Mouse (Mus musculus): ENCODE data around the gene Suv39h2. TPM values are rescaled to one million over a fixed set of nuclear protein-coding genes. Genes with fewer than 3 reads are reported as not detected.

The Suv39h2 gene
- polyA plus RNA-seq (2016; fragmentation: Nextera tagmentation; extraction: Ambion mirVana), result 37.1 and 37.6 TPM in 2 replicates

DNA sequence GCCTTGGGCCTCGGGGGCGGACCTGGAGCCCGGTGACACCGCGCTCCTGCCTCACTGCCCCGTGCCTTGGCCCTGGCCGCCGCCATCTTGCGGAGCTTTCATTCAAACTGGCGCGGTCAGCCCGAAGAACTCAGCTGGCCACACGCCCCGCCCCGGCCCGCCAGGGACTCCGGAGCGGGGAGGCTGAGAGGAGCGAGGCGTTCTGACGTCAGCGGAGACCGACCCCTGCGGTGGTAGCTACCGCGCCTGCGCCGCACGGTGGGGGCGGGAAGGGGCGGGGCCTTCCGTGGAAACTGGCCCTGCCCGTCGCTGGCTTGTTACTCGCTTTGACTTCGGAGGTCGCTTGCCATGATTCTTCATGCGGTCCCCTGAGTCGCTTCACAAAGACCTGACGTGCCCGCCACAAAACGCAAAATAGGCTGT is at the start of gene Suv39h2:
TSS of gene Suv39h2 (minus strand) at position 171 of the 423 bp plus-strand sequence.
- H3K9me3 ChIP-seq, result no peaks in the 10 kb centered on the region
- peaks cover 24% of the 10 kb centered on the region for H3K36me3 ChIP-seq (replicated peaks)
- peak; percentile 99 for DNase-seq (ENCODE audit: low spot score)
- H3K27me3 ChIP-seq (replicated peaks; ENCODE audit: low read depth, poor library complexity, severe bottlenecking), result no peaks in the 10 kb centered on the region
- peaks cover 17% of the 10 kb centered on the region for H3K4me1 ChIP-seq
- H3K27ac ChIP-seq (replicated peaks), result peak within 1 kb of the TSS; percentile 95
- H3K4me3 ChIP-seq, result peak within 1 kb of the TSS; percentile 87
- WGBS, result under 1% methylated on average over 42 of the region's 42 CpGs

DNA sequence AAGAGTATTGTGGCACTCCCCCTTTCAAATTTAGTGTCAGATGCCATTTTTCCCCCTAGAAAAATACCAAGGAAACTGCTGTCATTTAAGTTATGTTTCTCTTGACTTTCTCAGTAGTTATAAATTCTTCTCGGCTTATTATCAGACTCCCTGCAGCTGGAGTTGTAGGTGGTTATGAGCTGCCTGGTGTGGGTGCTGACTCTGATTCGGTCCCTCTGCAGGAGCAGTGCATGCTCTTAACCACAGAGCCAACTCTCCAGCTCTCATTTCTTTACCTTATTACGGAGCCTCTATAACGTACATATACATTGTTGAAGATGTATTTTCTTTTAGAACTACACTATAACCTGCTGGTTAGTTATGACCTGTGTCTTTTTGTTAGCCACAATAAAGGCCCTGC is 47.7 kb upstream of the Suv39h2 start:
- H3K4me3 ChIP-seq, result no peak overlapping the region
- no peaks in the 10 kb centered on the region for H3K36me3 ChIP-seq (replicated peaks)
- H3K27ac ChIP-seq (replicated peaks), result no peak overlapping the region
- no peaks in the 10 kb centered on the region for H3K9me3 ChIP-seq
- WGBS, result 89% methylated on average over 4 of the region's 4 CpGs
- DNase-seq (ENCODE audit: low spot score), result no peak
- no peaks in the 10 kb centered on the region for H3K4me1 ChIP-seq
- no peaks in the 10 kb centered on the region for H3K27me3 ChIP-seq (replicated peaks; ENCODE audit: low read depth, poor library complexity, severe bottlenecking)

GRCm38 (mm10) chr2:3512552-3513454 is 38.0 kb upstream of the Suv39h2 start, which contains the start of the genes Gm45902, Hspa14 and Cdnf:
Gm45902 (minus strand) TSS chr2:3512790.
Hspa14 (minus strand) TSS chr2:3512814.
Cdnf (plus strand) TSS chr2:3513030.
- peak within 1 kb of the TSS; percentile 92 for H3K4me3 ChIP-seq
- H3K27me3 ChIP-seq (replicated peaks; ENCODE audit: low read depth, poor library complexity, severe bottlenecking), result no peaks in the 10 kb centered on the region
- H3K27ac ChIP-seq (replicated peaks), result peak within 1 kb of the TSS; percentile 93
- H3K4me1 ChIP-seq, result peaks cover 18% of the 10 kb centered on the region
- peak; percentile 96 for DNase-seq (ENCODE audit: low spot score)
- WGBS, result under 1% methylated on average over 60 of the region's 60 CpGs
- H3K9me3 ChIP-seq, result no peaks in the 10 kb centered on the region
- peaks cover 32% of the 10 kb centered on the region for H3K36me3 ChIP-seq (replicated peaks)

DNA sequence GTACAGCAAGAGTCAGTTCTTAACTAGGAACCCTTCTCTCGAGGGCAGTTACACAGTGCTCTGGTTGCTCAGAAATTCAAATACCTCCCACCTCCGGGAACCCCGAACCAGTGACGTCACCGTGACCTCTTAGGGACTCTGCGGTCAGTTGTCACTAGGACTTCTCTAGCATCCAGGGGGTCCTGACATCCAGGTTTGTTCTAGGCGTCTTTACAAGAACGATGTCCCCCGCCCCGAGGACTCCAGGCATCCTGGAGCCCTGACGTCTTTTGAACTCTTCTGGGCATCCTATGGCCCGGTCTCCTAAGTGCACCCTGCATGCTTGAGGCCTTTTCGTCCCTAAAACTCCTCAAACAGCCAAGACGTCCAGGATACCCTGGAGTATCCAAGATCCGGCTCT is 37.2 kb upstream of the Suv39h2 start:
- H3K9me3 ChIP-seq, result no peaks in the 10 kb centered on the region
- no peaks in the 10 kb centered on the region for H3K27me3 ChIP-seq (replicated peaks; ENCODE audit: low read depth, poor library complexity, severe bottlenecking)
- under 1% methylated on average over 15 of the region's 15 CpGs for WGBS
- peaks cover 18% of the 10 kb centered on the region for H3K4me1 ChIP-seq
- H3K36me3 ChIP-seq (replicated peaks), result peaks cover 40% of the 10 kb centered on the region
- peak overlapping the region; percentile 93 for H3K27ac ChIP-seq (replicated peaks)
- DNase-seq (ENCODE audit: low spot score), result peak; percentile 65
- H3K4me3 ChIP-seq, result peak overlapping the region; percentile 92

- H3K36me3 ChIP-seq (replicated peaks), result peaks cover 88% of the 10 kb centered on the region
- no peaks in the 10 kb centered on the region for H3K27me3 ChIP-seq (replicated peaks; ENCODE audit: low read depth, poor library complexity, severe bottlenecking)
- no peak overlapping the region for H3K27ac ChIP-seq (replicated peaks)
- DNase-seq (ENCODE audit: low spot score), result no peak
- 95% methylated on average over 5 of the region's 5 CpGs for WGBS
- no peaks in the 10 kb centered on the region for H3K9me3 ChIP-seq
- H3K4me3 ChIP-seq, result no peak overlapping the region
- H3K4me1 ChIP-seq, result no peaks in the 10 kb centered on the region
These were observed 26.1 kb upstream of the Suv39h2 start for GRCm38 (mm10) chr2:3500886-3501285.

DNA sequence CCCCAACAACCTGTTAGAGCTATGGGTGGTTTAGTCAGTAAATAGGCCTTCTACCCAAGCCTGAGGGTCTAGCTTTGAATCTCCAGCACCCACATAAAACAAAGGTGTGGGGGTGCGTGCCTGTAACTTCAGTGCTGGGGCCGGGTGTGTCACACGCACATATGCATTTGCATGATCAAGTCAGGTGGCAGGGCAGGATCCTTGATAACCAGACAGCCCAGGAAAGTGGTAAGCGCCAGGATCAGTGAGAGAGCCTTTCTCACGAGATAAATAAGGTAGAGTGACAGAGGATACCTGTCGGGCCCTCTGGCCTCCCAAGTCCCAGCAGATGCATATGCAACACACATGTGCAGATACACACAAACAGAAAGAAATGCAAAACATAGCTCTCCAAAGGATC is 24.7 kb upstream of the Suv39h2 start:
- no peaks in the 10 kb centered on the region for H3K4me1 ChIP-seq
- DNase-seq (ENCODE audit: low spot score), result no peak
- peaks cover 87% of the 10 kb centered on the region for H3K36me3 ChIP-seq (replicated peaks)
- no peak overlapping the region for H3K27ac ChIP-seq (replicated peaks)
- H3K4me3 ChIP-seq, result no peak overlapping the region
- no peaks in the 10 kb centered on the region for H3K9me3 ChIP-seq
- WGBS, result 96% methylated on average over 6 of the region's 6 CpGs
- no peaks in the 10 kb centered on the region for H3K27me3 ChIP-seq (replicated peaks; ENCODE audit: low read depth, poor library complexity, severe bottlenecking)

DNA sequence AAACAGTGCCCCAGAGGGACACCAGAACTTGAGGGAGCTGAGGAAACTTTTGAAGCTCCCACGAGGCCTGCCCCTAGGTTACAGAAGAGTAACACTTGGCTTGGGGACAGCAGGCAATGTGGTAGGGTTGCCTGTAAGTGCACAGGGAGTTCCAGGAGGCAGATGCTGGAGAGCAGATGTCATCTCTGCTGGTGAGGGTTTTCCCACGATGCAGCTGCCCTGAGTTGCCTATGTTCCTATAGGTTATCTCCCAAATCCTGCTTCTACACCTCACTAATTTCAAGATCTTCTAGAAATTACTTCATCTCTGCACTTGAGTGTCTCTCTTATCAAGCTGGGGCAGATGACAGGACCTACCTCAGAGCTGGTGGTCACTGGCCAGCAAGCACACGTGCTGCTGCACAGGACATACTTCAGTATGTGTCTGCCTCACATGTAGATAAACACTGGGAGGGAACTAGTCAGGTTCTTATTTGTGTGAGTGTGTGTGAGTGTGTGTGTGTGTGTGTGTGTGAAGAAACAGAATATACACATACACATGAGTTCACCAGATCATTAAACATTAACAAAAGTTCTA is 19.1 kb upstream of the Suv39h2 start:
- H3K4me1 ChIP-seq, result no peaks in the 10 kb centered on the region
- DNase-seq (ENCODE audit: low spot score), result no peak
- no peak overlapping the region for H3K4me3 ChIP-seq
- WGBS, result 89% methylated on average over 3 of the region's 3 CpGs
- H3K9me3 ChIP-seq, result no peaks in the 10 kb centered on the region
- no peaks in the 10 kb centered on the region for H3K27me3 ChIP-seq (replicated peaks; ENCODE audit: low read depth, poor library complexity, severe bottlenecking)
- H3K27ac ChIP-seq (replicated peaks), result no peak overlapping the region
- peaks cover 94% of the 10 kb centered on the region for H3K36me3 ChIP-seq (replicated peaks)

- no peaks in the 10 kb centered on the region for H3K4me1 ChIP-seq
- 92% methylated on average over 3 of the region's 3 CpGs for WGBS
- H3K9me3 ChIP-seq, result no peaks in the 10 kb centered on the region
- peaks cover 59% of the 10 kb centered on the region for H3K36me3 ChIP-seq (replicated peaks)
- no peak overlapping the region for H3K27ac ChIP-seq (replicated peaks)
- H3K4me3 ChIP-seq, result no peak overlapping the region
- no peak for DNase-seq (ENCODE audit: low spot score)
- H3K27me3 ChIP-seq (replicated peaks; ENCODE audit: low read depth, poor library complexity, severe bottlenecking), result no peaks in the 10 kb centered on the region
These were observed 15.0 kb upstream of the Suv39h2 start for GRCm38 (mm10) chr2:3489816-3490215.

- H3K27ac ChIP-seq (replicated peaks), result no peak overlapping the region
- no peak for DNase-seq (ENCODE audit: low spot score)
- peaks cover 6% of the 10 kb centered on the region for H3K4me1 ChIP-seq
- no peaks in the 10 kb centered on the region for H3K27me3 ChIP-seq (replicated peaks; ENCODE audit: low read depth, poor library complexity, severe bottlenecking)
- WGBS, result 88% methylated on average over 3 of the region's 3 CpGs
- no peaks in the 10 kb centered on the region for H3K36me3 ChIP-seq (replicated peaks)
- H3K9me3 ChIP-seq, result no peaks in the 10 kb centered on the region
- no peak overlapping the region for H3K4me3 ChIP-seq
These were observed 5.4 kb upstream of the Suv39h2 start for GRCm38 (mm10) chr2:3480239-3480638.

GRCm38 (mm10) chr2:3475746-3476251 is 968 bp upstream of the Suv39h2 start:
- 77% methylated on average over 3 of the region's 3 CpGs for WGBS

DNA sequence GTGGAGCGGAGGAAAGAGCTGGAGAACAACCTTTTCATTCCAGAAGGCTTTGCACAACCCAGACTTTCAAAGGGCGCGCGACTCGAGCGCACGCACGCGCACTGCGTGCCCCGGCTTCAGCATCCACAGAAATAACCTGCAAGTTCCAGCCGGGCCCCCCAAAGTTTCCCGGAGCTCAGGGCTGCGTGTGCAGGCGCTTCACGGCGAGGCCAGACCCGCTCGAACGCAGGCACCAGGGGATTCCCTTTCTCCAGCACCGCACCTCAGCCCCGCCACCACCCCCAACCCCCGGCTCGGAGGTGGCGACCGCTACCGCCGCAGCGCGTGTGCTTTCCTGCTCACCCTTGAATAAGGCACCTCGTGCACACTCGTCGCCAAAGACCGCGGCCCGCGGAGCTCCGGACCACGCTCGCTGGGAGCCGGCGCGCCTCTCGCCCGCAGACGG is 448 bp downstream of the Suv39h2 start:
- H3K4me1 ChIP-seq, result peaks cover 17% of the 10 kb centered on the region
- peaks cover 28% of the 10 kb centered on the region for H3K36me3 ChIP-seq (replicated peaks)
- WGBS, result under 1% methylated on average over 46 of the region's 46 CpGs
- H3K27me3 ChIP-seq (replicated peaks; ENCODE audit: low read depth, poor library complexity, severe bottlenecking), result no peaks in the 10 kb centered on the region
- H3K27ac ChIP-seq (replicated peaks), result peak overlapping the region; percentile 95
- no peaks in the 10 kb centered on the region for H3K9me3 ChIP-seq
- DNase-seq (ENCODE audit: low spot score), result peak; percentile 83
- peak overlapping the region; percentile 87 for H3K4me3 ChIP-seq

More at GRCm38 (mm10) chr2:3475746-3476251, 968 bp upstream of the Suv39h2 start:
- H3K27me3 ChIP-seq (replicated peaks; ENCODE audit: low read depth, poor library complexity, severe bottlenecking), result no peaks in the 10 kb centered on the region
- peak overlapping the region; percentile 87 for H3K4me3 ChIP-seq
- H3K4me1 ChIP-seq, result peaks cover 17% of the 10 kb centered on the region
- no peak for DNase-seq (ENCODE audit: low spot score)
- peaks cover 15% of the 10 kb centered on the region for H3K36me3 ChIP-seq (replicated peaks)
- H3K27ac ChIP-seq (replicated peaks), result peak overlapping the region; percentile 95
- H3K9me3 ChIP-seq, result no peaks in the 10 kb centered on the region

GRCm38 (mm10) chr2:3473891-3474290 is 940 bp downstream of the Suv39h2 start:
- Histone ChIP-seq H3K27ac (replicated peaks) (peak overlapping the region; percentile 95), H3K4me3 (peak overlapping the region; percentile 87), H3K9me3 (no peaks in the 10 kb centered on the region), H3K36me3 (replicated peaks) (peaks cover 33% of the 10 kb centered on the region), H3K27me3 (replicated peaks; ENCODE audit: low read depth, poor library complexity, severe bottlenecking) (no peaks in the 10 kb centered on the region), H3K4me1 (peaks cover 17% of the 10 kb centered on the region)
- 1% methylated on average over 12 of the region's 12 CpGs for WGBS
- DNase-seq (ENCODE audit: low spot score), result no peak
